Mouse (Mus musculus) brain, embryonic 14.5 days (tissue): ENCODE data around the gene Ltc4s. TPM values are rescaled to one million over a fixed set of nuclear protein-coding genes. Genes with fewer than 3 reads are reported as not detected.
A peak's percentile ranks its signal among the peaks of the same experiment; 100 is the strongest.

Source experiments
- DNase-seq: peaks from one replicate; pipeline ENCODE4 v3.0.0-alpha.2; 2011; ENCODE audit warnings: low read depth
- CTCF ChIP-seq: fragments of 200-500 bp; IDR thresholded peaks from 2 replicates; pipeline ENCODE4 v1.5.1; 2012; ENCODE audit warnings: inconsistent platforms, mild to moderate bottlenecking, moderate library complexity, borderline replicate concordance; ENCODE audit not compliant: insufficient read depth, insufficient read length; ENCODE audit errors: extremely low read depth
- POLR2A ChIP-seq: fragments of 200-500 bp; IDR thresholded peaks from 2 replicates; pipeline ENCODE4 v1.6.1; 2012; ENCODE audit warnings: mild to moderate bottlenecking, inconsistent platforms, borderline replicate concordance; ENCODE audit not compliant: poor library complexity, insufficient read depth, insufficient read length, severe bottlenecking; ENCODE audit errors: extremely low read depth
- polyA plus RNA-seq: library from polyadenylated mRNA; depleted of rRNA; stranded (reverse); fragments of >200 nt; gene quantifications from 2 replicates; pipeline ENCODE4 v1.2.3, GENCODE M21; 2012

Ltc4s gene
- polyA plus RNA-seq, 1 experiment = 3.5 TPM

DNA sequence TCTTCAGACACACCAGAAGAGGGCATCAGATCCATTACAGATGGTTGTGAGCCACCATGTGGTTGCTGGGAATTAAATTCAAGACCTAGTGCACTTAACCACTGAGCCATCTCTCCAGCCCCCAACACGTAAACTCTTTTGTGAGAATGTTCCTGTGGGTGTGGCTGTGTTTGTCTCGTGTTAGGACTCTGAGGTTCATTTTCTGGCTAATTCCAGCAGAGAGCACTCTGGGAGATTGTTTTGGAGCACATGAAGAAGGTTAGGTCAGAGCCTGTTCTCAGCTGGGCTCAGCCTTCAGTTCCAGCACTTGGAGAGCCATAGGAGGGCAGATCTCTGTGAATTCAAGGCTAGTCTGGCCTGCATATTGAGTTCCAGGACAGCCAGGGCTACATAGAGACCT, 18.6 kb downstream of the Ltc4s start:
- DNase-seq = no peak

DNA sequence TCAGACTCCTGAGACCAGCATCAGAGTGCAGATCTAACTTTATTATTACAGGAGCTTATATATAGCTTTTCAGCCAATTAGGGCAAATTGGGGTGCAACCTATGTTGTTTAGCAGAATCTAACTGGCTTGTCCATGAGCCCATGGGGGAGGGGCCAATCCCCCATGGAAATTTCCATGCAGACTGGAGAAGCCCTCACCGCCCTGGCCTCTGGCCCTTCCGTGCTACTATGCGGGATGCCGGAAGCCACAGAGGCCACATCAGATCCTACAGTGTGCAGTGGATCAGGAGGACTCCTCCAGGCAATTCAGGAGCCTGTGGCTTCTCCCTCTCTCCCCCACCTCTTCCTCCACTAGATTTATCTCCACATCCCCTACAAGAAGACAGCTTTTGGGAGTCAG, 20.6 kb downstream of the Ltc4s start:
- no peak for DNase-seq

More for the DNA sequence above, 18.6 kb downstream of the Ltc4s start:
- no peak for TF ChIP-seq POLR2A
- no peak for TF ChIP-seq CTCF

DNA sequence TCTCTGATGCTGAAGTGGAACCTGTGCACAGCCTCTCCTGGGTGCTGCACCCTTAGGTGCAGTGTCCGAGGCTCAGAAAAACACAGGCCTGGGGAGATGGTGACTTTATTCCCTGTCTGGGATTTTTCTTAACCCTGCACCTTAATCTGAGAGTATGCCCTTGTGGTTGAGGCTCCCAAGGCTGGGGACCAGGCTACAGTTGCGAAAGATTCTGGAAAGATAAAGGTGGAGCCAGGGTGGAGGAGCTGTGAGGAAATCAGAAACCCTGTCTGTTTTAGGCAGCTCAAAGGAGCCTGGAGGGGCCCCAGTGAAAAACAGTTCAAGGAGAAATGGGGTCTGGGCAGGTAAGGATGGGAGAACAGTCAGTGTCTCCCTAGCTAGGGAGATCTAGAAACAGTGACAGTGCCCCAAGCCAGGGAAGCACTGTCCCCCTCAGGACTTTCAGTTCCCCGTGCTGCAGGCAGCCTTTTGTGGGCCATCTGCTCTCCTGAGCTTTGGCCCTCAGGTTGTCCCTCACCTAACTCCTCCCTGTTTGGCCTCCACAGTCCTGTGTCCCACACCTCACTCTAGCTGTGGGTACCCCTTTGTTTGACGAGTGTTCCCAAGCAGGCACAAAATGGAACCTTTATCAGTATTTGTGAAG, 21.6 kb downstream of the Ltc4s start:
- no peak for TF ChIP-seq CTCF
- TF ChIP-seq POLR2A = no peak
- no peak for DNase-seq

More for the DNA sequence above, 20.6 kb downstream of the Ltc4s start:
- TF ChIP-seq POLR2A = no peak

DNA sequence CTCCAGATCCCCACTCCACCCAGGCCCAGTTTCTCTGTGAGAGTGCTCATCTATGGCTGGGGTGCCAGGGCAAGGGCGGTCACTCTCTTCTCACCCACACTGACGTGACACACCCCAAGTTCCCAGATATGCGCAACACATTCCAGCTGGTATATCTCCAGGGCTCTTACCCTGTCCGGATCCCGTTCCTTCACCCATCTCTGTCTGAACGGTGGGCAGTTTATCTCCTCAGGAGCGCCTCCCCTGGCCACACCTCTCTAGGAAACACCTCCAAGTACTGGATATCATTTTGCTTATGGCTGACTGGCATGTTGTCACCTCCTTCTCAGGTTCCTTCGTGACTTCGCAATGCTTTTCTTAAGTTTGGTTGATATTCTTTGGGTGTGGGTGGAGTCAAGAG, 22.8 kb downstream of the Ltc4s start:
- no peak for DNase-seq
- TF ChIP-seq POLR2A (no peak), CTCF (no peak)

DNA sequence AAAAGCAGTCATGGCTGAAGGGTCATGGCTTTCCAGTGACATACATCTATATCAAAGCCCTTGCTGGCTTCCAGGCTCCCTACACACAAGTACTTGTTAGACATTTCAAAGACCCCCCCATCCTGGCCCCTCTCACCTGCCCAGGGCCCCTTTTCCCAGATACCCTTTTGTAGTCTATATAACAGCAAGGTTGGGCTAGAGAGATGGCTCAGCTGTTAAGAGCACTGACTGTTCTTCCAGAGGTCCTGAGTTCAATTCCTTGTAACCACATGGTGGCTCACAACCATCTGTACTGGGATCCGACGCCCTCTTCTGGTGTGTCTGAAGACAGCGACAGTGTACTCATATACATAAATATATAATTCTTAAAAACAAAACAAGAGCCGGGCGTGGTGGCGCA, 23.8 kb downstream of the Ltc4s start:
- DNase-seq = no peak
- TF ChIP-seq CTCF (no peak), POLR2A (no peak)

DNA sequence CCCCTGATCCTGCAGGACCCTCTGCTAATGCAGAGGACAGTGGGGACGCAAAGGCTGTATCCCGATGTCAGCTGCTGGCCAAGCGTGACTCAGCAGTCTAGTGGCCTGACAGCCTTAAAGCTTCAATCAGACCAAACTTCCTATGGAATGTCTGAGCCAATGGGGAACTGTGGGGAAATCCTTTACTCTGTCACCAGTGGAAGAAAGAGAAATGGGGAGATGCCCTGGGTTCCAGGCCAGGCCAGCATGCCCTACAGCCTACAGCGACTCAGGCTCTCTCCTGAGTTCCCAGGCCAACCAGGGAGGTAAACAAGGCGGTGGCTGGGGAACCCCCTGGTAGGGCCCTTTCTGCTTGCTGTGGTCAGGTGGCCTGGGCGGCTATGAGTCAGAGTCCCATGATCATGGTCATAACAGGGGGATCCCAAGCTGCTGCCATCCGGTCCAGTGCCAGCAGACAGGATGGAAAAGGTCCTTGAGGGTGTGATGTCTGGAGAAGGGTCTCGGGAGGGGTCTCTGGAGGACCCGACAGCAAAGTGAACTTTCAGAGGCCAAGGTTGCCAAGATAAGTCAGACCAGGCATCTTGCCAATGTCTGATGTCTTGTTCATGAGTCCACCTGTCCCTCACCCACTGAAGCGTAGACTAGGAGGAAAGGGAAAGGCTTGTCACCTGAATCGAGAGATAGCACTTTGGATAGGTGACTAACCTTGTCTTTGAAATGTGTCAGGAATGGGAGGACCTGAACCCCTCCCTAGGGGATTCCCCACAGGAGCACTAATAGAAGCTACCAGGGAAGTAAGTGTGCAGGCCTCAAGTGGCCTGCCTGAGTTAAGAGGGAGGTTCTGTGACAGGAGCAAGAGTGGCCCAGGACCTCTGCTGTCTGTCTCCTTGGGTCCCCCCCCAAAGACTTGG, 25.3 kb downstream of the Ltc4s start:
- no peak for DNase-seq
- TF ChIP-seq CTCF = no peak
- TF ChIP-seq POLR2A = no peak

DNA sequence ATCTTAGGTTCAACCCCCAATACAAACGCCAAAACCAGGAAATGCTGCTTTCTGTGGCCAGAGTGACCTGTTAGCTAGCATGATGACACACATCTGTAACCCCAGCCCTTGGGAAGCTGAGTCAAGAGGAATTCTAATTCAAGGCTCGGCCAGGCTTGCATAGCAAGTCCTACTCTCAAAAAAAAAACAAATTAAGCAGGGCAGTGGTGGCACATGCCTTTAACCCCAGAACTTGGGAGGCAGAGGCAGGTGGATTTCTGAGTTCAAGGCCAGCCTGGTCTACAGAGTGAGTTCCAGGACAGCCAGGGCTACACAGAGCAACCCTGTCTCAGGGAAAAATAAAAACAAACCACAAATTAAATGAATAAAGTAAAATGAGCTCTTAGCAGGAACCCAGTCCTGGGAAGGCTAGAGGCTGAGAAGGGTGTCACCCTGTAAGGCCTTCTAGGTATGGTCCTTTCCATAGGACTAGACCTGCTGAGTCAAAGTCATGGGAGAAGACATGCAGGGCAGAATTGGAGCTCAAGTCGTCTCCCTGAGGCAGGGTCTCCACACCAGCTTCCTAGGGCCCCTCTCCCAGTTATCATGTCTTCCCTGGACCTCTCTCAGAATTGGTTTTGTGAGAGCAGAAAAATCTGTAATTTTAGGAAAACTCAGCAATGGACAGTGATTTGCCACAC, 26.2 kb downstream of the Ltc4s start:
- TF ChIP-seq CTCF = no peak
- no peak for TF ChIP-seq POLR2A
- DNase-seq = no peak

DNA sequence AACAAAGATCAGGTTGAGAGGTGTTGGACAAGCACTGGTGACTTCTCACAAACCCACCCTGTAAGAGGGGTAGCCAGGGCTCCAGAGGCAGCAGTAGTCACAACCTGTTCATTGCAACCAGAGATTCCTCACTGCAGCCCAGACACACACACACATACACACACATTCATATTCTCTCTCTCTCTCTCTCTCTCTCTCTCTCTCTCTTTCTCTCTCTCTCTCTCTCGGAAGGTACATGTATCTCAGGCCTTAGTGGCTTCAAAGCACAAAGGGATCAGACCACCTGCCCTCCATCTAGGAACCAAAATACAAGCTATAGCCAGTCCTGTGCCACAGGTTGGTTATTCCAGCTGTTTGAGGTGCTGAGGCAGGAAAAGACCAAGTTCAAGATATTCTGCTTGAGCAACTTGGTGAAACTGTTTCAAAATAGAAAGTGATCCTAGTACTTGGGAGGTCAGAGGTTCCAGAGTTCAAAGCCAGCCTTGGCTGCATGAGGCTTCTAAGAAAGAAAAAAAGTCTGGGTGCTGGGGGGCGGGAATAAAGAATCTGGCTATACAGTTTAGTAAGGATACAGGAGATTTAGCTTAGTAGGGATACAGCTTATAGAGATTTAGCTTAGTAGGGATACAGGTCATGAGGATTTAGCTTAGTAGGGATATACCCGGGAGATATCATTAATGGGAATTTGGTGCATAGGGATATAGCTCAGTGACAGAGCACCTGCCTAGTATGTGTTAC, 26.9 kb downstream of the Ltc4s start:
- TF ChIP-seq POLR2A (no peak), CTCF (no peak)
- no peak for DNase-seq

DNA sequence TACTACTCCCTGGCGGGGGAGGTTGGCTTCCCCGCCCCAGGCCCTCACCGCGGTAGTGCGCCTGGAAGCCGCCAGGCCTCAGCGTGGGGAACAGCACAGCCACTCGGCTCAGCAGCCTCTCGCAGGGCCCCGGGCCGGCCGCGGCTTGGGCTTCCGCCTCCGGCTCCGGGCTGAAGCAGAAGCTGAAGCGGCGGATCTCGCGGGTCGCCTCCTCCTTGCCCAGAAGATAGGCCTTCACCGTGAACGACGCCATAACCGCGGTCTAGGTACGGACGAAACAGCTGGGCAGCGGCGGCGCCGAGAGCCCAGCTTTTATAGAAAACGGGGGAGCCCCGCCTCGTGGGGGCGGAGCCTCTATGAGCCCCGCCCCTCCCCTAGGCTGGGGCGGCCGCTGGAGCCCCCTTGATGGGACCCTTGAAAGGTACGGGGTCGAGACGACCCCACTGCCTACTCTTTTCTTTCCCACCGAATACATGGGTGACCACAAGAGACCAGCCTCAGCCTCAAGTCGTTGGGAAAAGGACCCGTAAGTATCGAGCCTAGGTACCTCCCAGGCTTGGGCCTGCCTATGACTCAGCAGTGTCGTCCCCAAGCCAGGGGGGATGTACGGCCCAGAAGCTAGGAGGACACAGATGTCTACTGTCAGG, 27.8 kb downstream of the Ltc4s start, which contains the start of the genes Sqstm1 and Mgat4b:
Gene Sqstm1 (minus strand): TSS at position 323 of the 647 bp plus-strand sequence.
Gene Mgat4b (plus strand): TSS at position 386 of the 647 bp plus-strand sequence.
- DNase-seq = peak; percentile 86
- peak; percentile 69; the same call in 1 of the 2 replicates for TF ChIP-seq POLR2A
- no peak for TF ChIP-seq CTCF

DNA sequence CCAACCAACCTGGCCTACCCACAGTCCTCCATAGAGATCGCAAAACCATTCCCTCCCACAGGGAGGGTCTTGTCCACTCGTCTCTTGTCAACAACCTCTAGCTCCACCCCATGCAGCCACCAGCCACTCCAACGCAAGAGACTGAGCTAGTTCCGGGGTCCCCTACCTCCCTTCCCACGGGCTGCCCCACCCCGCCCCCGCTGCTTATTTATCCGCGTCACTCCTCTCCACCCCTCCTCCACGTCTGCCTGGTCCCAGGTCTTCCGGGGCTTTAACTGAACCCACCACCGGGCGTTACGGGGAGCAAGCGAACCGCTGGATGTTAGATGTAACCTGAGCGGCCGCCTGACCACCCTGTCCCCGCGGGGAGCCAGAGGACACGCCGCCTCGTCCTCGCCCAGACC, 28.3 kb downstream of the Ltc4s start:
- TF ChIP-seq POLR2A = no peak
- no peak for TF ChIP-seq CTCF
- peak; percentile 97 for DNase-seq

DNA sequence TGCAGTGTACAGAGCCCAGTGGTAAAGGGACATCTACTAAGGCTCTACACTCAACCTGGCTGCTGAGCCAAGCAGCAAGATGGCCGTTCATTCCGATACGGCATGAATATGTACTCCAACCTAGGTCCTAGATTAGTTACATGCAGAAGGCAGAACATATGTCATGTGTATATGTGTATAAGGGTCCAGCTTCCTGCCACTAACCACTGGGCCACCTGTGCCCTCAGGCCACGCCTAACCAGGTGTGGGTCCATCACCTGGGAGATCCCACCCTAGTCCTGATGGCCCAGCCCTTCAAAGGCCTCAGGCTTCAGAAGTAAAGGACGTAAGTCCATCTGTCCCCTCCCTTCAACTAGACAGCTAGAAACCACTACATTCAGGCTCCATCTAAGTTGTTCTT, 30.4 kb downstream of the Ltc4s start:
- DNase-seq = no peak
- TF ChIP-seq CTCF (no peak), POLR2A (no peak)

DNA sequence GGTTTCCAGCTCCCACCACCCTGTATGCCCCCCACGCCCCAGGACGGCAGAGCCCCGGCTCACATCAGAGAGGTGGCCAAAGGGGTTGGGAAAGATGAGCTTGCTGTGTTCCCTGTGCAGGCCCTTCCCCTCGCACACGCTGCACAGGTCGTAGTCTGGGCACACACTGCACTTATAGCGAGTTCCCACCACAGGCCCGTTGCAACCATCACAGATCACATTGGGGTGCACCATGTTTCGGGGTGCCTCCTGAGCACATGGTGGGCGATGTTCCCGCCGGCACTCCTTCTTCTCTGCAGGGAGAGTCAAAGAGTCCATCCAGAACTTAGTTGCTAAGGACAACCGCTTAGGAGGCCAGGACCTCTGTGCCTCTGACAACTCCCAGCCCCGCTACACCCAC, 31.1 kb downstream of the Ltc4s start:
- TF ChIP-seq POLR2A = no peak
- no peak for TF ChIP-seq CTCF
- DNase-seq = no peak

DNA sequence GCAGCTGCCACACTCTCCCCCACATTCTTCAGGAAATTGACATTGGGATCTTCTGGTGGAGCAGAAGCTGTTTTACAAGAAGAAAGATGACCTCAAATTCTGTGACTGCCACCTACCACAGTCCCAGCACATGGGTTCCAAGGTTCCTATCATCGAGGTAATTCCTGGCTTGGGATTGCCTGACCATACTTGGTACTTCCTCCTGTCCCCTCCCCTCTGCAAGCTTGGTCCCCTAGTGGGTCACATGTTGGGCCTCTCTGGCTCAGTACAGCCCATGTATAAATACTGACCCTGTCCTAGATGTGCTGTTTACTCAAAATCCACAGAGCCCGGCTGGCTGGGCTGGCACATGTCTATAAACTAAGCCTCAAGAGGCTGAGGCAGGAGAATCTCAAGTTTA, 32.4 kb downstream of the Ltc4s start:
- TF ChIP-seq POLR2A = no peak
- no peak for TF ChIP-seq CTCF
- no peak for DNase-seq

DNA sequence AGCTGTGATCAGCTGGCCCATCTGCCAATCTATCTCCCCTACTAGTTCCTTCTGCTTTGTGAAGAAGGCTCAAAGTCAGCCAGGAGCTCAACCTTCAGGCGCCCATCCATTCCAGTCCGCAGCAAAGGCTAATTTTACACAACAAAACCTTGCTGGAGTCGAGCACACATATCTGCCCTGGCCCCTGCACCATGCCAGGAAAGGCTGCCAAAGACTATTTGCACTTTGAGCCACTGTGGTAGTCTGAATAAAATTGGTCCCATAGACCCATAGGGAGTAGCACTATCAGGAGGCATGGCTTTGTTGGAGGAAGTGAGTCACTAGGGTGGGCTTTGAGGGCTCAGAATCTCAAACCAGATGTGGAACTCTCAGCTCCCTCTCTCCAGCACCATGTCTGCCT, 33.0 kb downstream of the Ltc4s start:
- no peak for TF ChIP-seq POLR2A
- no peak for TF ChIP-seq CTCF
- DNase-seq = no peak
